Mouse (Mus musculus): ENCODE results near the gene Itga1.

The Itga1 gene

DNA sequence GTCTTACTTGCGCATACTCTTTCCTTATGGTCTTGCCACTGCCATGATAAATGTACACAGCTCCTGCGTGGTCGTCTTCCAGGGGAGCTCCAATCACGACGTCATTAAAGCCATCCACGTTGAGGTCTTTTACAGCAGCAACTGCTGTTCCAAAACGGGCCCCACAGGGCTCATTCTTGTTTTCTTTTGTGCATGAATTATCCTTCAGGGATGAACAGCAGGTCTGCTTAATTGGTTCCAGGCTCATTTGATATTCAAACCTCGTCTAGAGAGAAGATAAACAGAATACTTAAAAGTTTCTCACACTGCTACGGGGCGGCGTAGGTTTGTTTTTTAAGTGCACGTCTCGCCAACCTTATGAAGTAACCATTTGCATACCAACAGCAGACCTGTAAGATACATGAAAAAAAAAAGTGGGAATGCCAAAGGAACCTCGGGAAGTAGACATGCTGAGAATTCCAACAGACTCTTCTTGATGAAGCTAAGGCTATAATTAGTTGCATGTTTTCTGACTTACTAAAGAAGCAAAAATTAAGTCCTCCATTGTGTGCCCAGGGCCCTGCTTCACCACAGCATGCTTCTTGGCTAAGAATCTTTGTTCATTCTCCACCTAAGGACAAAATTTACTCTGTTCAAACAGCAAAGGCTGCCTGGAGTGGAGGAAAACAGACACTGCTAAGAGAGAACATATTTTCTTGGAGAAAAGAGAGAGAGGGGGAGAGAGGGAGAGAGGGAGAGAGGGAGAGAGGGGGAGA, 109.3 kb downstream of the Itga1 start:
- in situ Hi-C loops (cut with MboI, MseI) = loop anchor here (25.0 kb wide), 1 partner anchor 1720 kb away; no protein-coding TSS in a partner anchor

DNA sequence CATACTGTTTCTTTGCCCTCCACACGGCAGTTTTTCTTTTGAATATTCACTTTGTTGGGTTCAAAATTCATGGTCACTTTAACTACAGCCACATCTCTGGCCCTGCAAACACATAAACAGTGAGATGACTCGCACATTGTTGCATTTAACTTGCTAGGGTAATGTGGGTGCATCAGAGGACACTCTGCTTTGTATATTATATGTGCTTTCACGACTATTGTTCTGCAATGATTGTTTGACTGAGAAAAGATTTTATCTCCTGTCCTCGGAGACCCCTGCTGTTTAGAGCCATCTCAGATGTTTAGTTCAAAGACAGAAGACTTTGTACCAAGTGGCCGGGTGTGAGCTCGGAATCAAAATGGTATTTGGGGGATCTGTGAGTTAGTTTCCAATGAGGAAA, 114.1 kb downstream of the Itga1 start:
- in situ Hi-C loops (cut with MboI, MseI) = loop anchor here (25.0 kb wide), 1 partner anchor 1725 kb away; no protein-coding TSS in a partner anchor

DNA sequence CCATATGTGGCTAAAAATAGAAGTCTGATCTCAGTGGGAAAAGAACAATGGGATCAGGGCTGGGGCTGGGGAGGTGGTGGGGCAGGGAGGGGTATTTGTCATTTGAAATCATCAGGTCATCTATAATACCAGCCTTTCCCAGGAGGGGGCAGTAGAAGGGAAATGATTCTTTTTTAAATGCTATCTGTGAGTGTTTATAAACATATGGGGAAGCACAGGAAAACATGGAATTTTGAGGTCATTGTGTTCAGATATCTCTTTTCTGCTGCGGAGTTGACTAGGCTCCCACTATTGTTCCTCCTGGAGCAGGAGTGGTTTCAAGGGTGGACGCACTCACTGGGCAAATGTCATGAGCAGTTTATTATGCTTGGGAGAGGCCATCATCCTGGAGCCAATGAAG, 114.6 kb downstream of the Itga1 start:
- in situ Hi-C loops (cut with MboI, MseI) = loop anchor here (25.0 kb wide), 1 partner anchor 1725 kb away; no protein-coding TSS in a partner anchor

DNA sequence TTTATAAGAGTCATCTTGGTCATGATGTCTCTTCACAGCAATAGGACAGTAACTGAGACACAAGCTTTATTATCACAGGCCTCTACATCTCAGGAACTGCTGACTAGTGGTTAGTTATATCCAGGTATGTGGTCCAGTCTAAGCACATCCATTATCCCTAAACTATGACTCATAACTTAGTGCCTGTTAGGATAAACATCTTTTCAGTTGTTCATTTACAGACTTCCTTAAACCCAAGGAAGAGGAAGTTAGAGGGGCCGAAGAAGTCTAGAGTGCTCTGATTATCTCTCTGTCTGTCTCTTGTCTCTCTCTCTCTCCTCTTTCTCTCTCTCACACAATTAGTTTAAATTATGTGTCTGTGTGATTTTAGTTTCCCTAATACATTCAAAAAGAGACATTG, 117.1 kb downstream of the Itga1 start:
- in situ Hi-C loops (cut with MboI, MseI) = loop anchor here (25.0 kb wide), 1 partner anchor 1728 kb away; no protein-coding TSS in a partner anchor

DNA sequence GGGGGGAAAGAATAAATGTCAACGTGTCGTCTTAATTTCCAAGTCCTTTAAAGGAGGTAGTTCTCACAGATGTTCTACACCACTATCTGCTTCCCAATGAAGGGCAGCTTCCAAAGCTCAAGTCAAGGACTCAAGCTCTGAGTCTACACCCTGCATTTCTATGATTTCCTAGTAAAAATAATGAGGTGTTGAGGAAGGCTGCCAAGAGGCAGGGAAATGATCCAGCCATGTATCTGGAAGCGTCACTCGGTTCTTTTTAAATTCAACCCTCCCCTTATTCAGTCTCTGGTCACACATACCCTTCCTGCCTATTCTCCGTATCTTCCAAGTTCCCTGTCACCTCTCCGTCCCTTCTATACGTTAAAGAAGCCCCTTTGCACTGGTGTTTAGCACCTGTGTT, 118.6 kb downstream of the Itga1 start:
- in situ Hi-C loops (cut with MboI, MseI) = loop anchor here (25.0 kb wide), 1 partner anchor 1729 kb away; no protein-coding TSS in a partner anchor

DNA sequence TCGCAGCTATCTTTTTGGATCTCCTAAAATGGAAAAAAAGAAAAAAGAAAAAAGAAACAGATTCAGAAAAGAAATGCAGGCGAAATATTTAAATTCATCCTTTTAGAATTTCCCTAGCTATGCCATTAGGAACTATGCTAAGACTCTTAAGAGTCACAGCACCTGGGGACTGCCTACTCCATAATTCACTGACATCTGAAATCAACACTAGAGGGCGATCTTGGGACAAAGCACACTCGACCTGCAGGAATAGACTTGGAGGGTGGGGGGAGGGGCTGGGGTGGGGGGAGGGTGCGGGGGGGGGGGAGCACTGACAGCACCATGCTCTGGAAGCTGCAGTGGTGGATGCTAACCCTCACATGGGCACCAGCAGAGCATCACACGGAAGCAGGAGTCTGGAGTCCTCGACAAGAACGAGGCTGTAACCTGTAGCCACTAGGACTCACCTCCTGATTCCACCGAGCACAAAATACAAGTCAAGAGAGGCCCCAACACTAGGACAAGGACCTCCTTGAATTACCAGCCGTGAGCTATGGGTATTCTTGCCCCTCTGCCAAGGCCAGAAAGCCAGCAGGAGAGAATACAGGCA, 120.8 kb downstream of the Itga1 start:
- in situ Hi-C loops (cut with MboI, MseI) = loop anchor here (25.0 kb wide), 1 partner anchor 1731 kb away; no protein-coding TSS in a partner anchor

DNA sequence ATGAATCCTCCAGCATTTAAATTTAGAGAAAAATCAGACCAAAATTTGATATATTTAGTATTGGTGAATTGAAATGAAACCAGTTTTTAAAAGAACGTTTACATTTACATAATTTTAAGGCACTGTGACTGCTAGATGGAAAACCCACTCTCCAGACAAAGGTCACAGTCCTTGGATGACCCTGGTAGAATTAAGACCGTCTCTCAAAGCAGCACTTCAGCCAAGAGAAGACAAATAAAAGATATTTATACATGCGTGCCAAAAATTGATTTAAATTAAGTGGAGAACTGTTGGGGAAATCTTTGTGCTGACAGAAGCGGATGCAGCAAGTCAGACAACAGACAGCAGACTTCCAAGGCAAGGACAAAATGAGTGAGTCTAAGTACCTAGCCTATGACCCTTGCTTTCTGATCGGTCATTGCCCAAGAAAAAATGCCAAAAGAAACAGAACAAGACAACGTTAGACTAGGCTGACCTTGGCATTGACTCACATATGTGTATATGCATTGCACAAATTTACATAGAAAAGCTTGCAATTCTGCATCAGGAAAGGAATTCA, 127.2 kb downstream of the Itga1 start:
- in situ Hi-C loops (cut with MboI, MseI) = loop anchor here (25.0 kb wide), 1 partner anchor 1738 kb away; no protein-coding TSS in a partner anchor

DNA sequence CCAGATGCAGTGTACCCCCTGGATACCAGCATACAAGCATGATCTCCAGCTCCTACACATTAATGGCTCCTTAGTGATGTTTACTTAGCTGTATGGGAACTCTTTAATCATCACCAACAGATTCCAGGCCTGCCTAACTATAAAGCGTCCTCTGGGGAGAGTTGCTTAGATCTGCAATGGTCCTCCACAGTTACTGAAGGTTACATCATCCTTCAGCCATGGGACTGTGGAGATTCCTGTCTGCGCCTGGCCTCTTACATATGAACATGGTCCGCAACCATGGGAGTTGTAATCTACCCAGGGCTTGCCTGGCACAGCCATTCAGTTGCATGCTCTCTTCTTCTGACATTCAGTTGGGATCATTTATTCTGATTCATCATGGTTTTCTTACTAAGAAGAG, 129.9 kb downstream of the Itga1 start:
- in situ Hi-C loops (cut with MboI, MseI) = no loop called here

DNA sequence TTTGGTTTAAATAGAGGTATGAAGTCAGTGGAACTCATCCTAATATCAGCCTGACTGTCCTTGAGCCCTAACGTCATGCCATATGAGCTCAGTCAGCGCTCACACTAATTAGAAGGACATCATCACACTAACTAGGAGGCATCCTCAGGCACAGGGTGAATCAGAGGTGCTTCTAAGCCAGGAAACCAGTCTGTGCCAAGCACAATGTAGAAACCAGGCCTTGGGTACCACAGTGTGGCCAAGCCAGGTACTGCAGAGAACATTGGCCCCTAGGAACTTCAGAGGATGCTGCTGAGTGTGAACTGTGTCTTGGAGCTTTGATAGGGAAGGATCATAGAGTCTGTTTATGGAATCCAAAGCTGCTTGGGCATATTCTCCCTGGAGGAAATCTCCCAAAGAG, 137.5 kb downstream of the Itga1 start:
- in situ Hi-C loops (cut with MboI, MseI) = loop anchor here (5.0 kb wide), 1 partner anchor 122 kb away; no protein-coding TSS in a partner anchor

DNA sequence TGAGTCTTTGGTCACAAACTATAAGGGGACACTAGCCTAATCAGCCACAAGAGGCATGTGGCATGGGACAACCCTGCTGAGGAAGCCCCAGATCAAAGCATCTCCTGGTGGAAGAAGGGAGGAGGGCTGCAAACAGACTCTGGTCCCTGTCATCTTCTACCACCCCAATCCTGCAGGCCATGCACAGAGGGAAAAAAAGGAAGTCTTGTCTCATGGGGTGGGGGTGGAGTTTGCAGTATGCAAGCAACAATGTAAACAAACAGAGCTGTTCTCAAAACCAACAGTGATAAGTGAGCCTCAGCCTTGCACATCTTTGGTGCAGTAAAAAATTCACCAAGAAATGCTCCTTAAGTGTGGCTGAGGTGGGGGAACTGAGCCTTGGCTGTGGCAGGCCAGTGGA, 147.2 kb downstream of the Itga1 start:
- in situ Hi-C loops (cut with MboI, MseI) = no loop called here

DNA sequence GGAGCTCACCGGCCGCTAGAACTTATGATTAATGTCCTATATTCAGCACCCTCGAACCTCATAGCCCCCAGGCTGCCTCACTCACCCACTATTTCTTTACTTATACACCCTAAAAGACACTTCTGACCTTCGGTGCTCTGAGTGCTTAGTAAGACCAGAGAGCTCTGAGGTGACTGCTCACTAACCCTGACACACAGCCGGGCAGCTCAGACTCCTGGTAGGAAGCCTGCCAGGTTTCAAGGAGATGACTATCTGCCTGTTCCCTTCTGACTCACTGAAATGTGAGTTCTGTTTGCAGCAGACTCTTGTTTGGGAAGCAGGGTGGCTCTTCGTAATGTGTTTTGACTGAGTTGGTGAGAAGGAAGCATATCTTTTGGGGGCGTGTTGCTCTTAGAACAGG, 168.2 kb downstream of the Itga1 start:
- in situ Hi-C loops (cut with MboI, MseI) = loop anchor here (5.0 kb wide), 1 partner anchor 91 kb away; no protein-coding TSS in a partner anchor

DNA sequence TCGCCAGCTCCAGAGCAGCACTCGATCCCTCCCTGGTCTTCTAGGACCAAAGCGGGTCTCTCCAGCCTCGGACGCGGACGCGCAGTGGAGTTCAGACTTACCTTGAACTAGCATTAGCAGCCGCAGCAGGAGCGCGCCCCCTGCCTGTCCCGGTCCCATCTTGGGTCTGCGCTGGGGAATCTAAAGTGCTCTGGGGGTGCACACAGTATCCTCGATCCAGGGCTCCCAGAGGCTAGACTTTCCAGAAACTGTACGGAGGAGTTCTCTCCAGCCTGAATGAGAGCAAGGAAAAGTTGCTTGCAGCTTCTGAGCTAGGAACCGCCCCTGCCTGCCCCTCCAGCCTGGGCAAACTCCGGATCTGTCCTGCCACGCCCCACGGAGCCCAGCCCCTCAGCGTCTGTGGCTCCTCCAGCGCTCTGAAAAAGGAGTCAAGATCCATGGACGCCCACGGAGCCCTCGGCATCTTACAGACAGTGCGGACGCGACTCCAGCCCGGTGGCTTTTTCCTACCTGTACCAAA, 169.9 kb downstream of the Itga1 start, which contains the start of gene Itga2:
Itga2 (minus strand) TSS at position 326 of the 520 bp plus-strand sequence.
- in situ Hi-C loops (cut with MboI, MseI) = loop anchor here (5.0 kb wide), 1 partner anchor 90 kb away; no protein-coding TSS in a partner anchor

DNA sequence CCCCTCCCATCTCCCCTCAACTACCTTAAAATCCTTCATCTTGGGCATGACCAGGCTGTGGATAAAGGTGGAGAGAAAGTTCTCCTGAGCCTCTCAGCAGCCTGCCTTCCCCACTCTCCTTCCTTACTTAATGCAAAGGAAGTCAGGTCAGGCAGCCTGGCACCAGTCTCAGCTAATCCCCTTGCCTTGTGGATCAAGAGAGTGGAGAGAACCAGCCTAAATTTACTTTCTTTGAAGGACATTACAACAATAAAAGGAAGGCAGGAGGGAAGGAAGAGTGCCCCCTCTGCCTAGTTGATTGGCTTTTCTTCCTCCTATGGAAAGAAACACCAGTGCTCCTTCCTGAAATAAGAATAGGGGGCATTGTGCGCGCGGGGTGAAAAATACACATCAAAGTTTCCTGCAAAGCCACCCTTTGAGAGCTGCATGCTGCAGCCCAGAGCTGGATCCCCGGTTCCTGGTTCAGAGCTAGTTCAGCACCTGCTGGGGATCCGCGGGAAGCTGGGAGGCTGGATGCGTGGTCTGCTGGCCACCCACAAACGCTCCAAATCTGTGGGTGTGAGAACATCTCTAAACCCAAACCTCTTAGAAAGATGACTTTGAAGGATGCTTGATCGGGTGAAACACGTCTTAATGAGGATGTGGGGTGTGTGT, 170.6 kb downstream of the Itga1 start:
- in situ Hi-C loops (cut with MboI, MseI) = loop anchor here (5.0 kb wide), 1 partner anchor 89 kb away; no protein-coding TSS in a partner anchor

DNA sequence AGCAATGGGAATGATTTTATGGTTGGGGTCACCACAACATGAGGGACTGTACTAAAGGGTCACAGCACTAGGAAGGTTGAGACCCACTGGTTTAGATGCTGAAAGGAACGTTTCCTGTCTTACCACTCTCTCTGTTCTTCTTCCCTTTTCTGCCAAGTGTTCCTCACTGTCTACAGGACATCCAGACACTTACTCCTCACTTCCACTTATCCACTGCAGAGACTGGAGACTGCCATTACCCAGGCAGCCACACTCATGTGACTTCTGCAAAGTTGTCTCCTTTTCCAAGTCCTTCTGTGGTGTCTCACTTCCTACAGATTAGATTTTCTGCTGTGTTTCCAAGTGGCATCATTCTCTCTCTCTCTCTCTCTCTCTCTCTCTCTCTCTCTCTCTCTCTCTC, 177.0 kb downstream of the Itga1 start:
- in situ Hi-C loops (cut with MboI, MseI) = no loop called here

DNA sequence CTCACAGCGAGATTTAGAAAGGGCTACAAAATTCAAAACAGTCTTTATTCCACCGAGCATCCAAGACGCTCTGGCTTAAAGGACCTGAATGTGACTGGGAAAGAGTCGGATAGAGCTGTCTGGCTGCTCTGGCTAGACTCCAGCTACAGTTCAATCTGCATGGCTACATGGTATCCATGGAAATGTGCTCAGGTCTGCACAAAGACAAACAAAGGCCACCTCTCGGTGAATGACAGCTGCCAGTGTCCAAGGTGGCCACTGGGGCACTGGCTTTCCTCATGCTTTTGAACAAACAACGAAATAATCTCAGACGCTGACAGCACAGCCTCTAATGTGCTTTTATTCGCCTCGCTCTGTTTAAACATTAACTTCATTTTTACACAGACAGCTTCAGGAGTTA, 178.4 kb downstream of the Itga1 start:
- in situ Hi-C loops (cut with MboI, MseI) = no loop called here

DNA sequence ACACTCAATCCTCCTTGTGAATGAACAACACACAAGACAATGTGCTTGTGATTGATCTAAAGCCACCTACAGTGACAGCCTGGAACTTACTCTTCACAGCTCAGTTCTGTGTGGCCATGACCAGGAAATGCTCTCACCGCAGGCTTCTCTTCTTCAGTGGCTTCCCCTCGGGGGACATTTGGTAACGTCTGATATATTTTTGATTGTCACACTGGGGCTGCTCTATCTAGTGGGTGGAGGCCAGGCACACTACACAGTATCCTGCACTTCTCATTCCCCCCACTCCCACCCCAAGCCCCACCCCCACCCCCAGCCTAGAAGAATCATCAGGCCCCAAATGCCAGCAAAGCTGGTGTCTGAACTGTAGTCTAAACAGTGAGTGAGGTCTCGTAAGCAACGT, 186.0 kb downstream of the Itga1 start:
- in situ Hi-C loops (cut with MboI, MseI) = no loop called here

DNA sequence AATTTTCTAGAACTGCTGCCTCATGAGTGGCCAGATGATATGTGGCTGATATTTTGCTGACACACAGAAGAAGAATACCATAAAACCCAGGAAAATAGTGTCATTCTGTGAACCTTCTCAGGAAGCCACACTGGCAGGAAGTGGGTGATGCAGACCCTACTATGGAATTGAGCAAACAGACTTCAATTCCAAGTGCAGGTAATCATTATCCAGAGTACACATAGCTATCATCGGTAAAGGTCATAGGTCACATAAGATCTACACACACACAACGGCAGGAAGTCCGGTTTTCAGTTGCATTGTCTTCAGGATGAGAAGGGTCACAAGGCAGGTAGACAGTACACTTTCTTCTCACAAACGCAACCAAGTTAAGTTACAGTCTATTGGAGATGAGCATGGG, 186.8 kb downstream of the Itga1 start:
- in situ Hi-C loops (cut with MboI, MseI) = no loop called here

DNA sequence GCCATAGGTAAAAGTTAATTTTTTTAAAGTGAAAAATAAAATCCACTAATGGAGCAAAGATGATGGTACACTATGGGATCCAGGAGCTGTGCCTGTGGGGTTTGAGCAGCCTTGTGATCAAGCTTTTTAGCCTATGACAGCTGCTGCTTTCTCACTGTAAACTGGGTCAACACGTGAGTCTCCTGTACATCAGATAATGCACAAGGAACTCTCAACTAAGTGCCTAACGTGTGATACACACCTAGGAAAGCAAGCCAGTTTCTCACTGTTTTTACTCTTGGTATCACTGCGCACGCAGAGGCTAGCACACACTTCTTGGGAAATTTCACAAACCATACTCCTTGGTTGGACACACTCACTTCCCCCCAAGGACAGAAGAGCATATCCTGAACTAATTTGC, 187.2 kb downstream of the Itga1 start:
- in situ Hi-C loops (cut with MboI, MseI) = no loop called here

DNA sequence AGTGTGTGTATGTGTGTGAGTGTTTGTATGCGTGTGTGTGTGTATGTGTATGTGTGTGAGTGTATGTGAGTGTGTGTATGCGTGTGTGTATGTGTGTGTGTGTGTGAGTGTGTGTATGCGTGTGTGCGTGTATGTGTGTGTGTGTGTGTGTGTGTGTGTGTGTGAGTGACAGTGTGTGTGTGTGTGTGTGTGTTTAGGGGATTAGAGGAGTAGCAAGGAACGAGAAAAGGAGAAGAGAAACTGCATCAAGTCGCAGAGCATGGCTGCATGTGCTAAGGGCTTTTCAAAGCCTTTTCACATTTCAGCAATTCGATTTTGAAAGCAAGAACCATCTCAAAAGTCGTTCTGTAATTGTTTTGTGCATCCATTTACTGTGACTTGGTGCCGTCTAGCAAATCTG, 191.1 kb downstream of the Itga1 start:
- in situ Hi-C loops (cut with MboI, MseI) = no loop called here

DNA sequence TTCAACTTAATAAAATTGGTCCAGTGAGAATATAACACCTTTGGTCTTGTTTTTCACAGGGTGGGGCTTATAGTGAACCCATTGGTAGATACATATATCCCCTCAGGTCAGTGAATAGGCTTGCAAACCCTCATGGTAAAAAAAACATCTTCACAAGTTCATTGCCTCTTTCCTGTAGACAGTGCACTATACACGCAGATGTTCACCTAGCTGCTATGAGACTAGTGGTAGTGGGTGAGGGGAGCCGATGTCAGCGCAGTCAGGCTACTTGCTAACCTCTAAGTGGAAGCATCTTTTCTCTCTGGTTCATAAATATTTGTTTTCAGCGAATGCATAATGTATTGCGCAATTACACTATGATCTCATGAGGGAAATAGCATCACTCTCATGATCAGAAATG, 192.2 kb downstream of the Itga1 start:
- in situ Hi-C loops (cut with MboI, MseI) = no loop called here

DNA sequence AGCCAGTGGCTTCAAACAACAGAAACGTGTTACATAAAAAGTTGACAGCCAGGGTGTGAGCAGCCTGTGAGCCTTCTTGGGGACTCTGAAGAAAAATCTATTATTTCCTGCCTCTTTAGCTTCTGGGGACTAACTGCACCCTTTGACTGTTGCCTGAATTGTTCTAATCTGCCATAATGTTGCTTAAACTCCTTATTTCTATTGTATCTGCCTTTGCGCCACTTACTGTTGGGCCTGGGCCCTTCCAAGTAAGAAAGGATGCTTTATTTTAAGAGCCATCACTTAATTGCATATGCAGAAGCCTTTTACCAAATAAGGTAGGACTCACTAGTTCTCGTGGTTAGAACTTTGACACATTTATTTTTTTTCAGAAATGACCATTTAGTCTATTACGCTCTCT, 193.9 kb downstream of the Itga1 start:
- in situ Hi-C loops (cut with MboI, MseI) = no loop called here

Measured in T-helper 1 cell (primary cell).